Mouse (Mus musculus): Measurements from ENCODE around the gene Eapp.

Eapp gene

DNA sequence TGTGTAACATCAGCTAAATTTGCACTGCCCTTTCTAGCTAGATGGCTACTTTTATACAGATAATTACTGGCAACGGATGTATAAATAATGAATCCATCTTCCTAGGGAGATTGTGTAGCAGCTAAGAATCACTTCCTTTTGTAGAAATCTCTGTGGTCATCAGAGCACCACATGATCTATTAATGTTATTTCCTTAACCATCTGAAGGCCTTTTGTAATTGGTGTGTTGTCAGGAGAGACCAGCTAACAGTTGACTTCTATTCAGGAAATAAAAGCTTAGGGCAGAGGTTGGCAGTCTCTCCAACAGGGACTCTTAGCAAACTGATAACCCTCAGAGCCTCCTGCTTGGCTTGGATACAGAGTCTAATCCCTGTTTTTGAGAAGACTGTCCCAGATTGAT lies 58.7 kb downstream of the Eapp start:
- no peak for DNase-seq (ENCODE audit: low read depth, low spot score)

DNA sequence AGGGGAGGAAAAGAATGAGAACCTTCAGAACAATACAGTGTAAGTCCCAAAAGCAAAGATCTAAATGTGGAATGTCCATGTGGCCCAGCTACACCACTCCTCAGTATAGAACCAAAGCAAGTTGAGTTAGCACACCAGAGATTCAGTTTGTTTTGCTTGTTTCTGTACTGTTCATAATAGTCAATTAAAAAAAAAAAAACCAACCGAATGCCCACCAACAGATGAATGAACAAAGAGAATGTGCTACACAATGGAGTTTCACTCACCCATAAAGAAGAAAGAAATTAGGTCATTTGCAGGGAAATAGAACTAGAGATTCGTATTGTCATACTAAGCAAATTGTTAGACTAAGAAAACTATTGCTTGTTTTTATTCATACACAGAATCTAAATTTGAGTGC lies 63.6 kb downstream of the Eapp start:
- DNase-seq (ENCODE audit: low read depth, low spot score), result no peak

DNA sequence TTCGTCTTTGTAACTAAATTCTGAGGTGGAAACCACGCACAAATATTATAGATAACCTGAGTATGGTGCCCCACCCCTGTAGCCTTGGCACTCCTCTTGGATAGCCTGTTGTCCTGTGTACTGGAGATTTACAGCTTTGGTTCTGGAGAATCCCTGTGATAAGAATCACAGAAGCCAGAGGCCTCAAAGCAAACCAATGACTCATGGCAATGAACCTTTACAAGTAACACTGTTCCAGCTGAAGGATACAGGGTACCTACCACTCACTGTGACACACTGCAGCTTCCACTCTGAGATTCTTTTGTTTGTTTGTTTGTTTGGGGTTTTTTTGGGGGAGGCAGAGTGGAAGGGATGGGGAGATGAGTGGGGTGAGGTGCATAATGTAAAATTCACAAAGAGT lies 73.8 kb downstream of the Eapp start:
- DNase-seq (ENCODE audit: low read depth, low spot score), result no peak

Measured in WW6 (cell line).